Mouse (Mus musculus) lung, embryonic 15.5 days (tissue): Measurements from ENCODE around the gene Isx. TPM values are rescaled to one million over a fixed set of nuclear protein-coding genes. Genes with fewer than 3 reads are reported as not detected.

ENCODE experiments used
- ATAC-seq: fragments of 200-750 bp; cut with Nextera tagmentation; 2 replicates; pipeline ENCODE4 v1.8.0; 2017; ENCODE audit warnings: moderate number of reproducible peaks, borderline replicate concordance; ENCODE audit not compliant: low FRiP score, low TSS enrichment; ENCODE audit errors: extremely low read depth
- H3K27ac ChIP-seq: fragments of 300-500 bp; sonication (generic); 2 replicates; pipeline ENCODE4 v1.5.1; 2015; ENCODE audit warnings: moderate library complexity, mild to moderate bottlenecking, inconsistent platforms
- H3K27me3 ChIP-seq: fragments of 300-500 bp; sonication (generic); 2 replicates; pipeline ENCODE4 v1.6.1; 2015; ENCODE audit warnings: inconsistent platforms
- H3K36me3 ChIP-seq: fragments of 300-500 bp; sonication (generic); 2 replicates; pipeline ENCODE4 v1.6.1; 2015; ENCODE audit warnings: inconsistent platforms
- H3K4me1 ChIP-seq: fragments of 300-500 bp; sonication (generic); 2 replicates; pipeline ENCODE4 v1.6.1; 2015; ENCODE audit warnings: inconsistent platforms
- H3K4me2 ChIP-seq: fragments of 300-500 bp; sonication (generic); 2 replicates; pipeline ENCODE4 v1.6.1; 2015; ENCODE audit warnings: inconsistent platforms, mild to moderate bottlenecking, moderate library complexity
- H3K4me3 ChIP-seq: fragments of 300-500 bp; sonication (generic); 2 replicates; pipeline ENCODE4 v1.5.1; 2015; ENCODE audit warnings: mild to moderate bottlenecking, inconsistent platforms
- H3K9ac ChIP-seq: fragments of 300-500 bp; sonication (generic); 2 replicates; pipeline ENCODE4 v1.6.1; 2015; ENCODE audit warnings: inconsistent platforms
- H3K9me3 ChIP-seq: fragments of 300-500 bp; sonication (generic); 2 replicates; pipeline ENCODE4 v1.6.1; 2016; ENCODE audit warnings: inconsistent platforms
- WGBS: fragments of 180-500 bp; shearing (Covaris S2); methylation state at CpG from one replicate; pipeline ENCODE4 v1.1.7; 2015; 5-methylcytosine and 5-hydroxymethylcytosine counted together
- polyA plus RNA-seq: library from polyadenylated mRNA; unstranded; fragments of >200 nt; fragmentation: Nextera tagmentation; extraction: Ambion mirVana; gene quantifications from 2 replicates; pipeline ENCODE4 v1.2.1, GENCODE M21; 2015

The Isx gene
- polyA plus RNA-seq, 1 experiment from 2014 or later = not detected

GRCm38 (mm10) chr8:74903054-74903842 is 30.3 kb downstream of the Isx start:
- Histone ChIP-seq H3K9me3 (no peaks in the 10 kb centered on the region), H3K27me3 (no peaks in the 10 kb centered on the region), H3K4me1 (no peaks in the 10 kb centered on the region), H3K9ac (no peak overlapping the region), H3K27ac (no peak overlapping the region), H3K4me3 (no peak overlapping the region), H3K4me2 (no peak overlapping the region), H3K36me3 (no peaks in the 10 kb centered on the region)
- WGBS = 43% methylated on average over 6 of the region's 6 CpGs
- no peak for ATAC-seq

GRCm38 (mm10) chr8:74906333-74906732 is 33.4 kb downstream of the Isx start:
- Histone ChIP-seq H3K4me2 (no peak overlapping the region), H3K4me3 (no peak overlapping the region), H3K9ac (no peak overlapping the region), H3K36me3 (no peaks in the 10 kb centered on the region), H3K4me1 (no peaks in the 10 kb centered on the region), H3K27ac (no peak overlapping the region), H3K9me3 (no peaks in the 10 kb centered on the region), H3K27me3 (no peaks in the 10 kb centered on the region)
- ATAC-seq = no peak
- WGBS = 57% methylated on average over 1 of the region's 1 CpGs

GRCm38 (mm10) chr8:74910708-74911107 is 37.7 kb downstream of the Isx start:
- no peaks in the 10 kb centered on the region for H3K4me1 ChIP-seq
- 77% methylated on average over 1 of the region's 1 CpGs for WGBS

GRCm38 (mm10) chr8:74920691-74921421 is 47.9 kb downstream of the Isx start:
- no peak for ATAC-seq
- Histone ChIP-seq H3K27me3 (no peaks in the 10 kb centered on the region), H3K4me2 (no peak overlapping the region), H3K9me3 (no peaks in the 10 kb centered on the region), H3K27ac (no peak overlapping the region), H3K4me1 (no peaks in the 10 kb centered on the region), H3K9ac (no peak overlapping the region), H3K36me3 (no peaks in the 10 kb centered on the region), H3K4me3 (no peak overlapping the region)
- 61% methylated on average over 8 of the region's 8 CpGs for WGBS

More at GRCm38 (mm10) chr8:74910708-74911107, 37.7 kb downstream of the Isx start:
- no peaks in the 10 kb centered on the region for H3K27me3 ChIP-seq
- no peak for ATAC-seq
- no peak overlapping the region for H3K4me3 ChIP-seq
- no peaks in the 10 kb centered on the region for H3K9me3 ChIP-seq
- no peak overlapping the region for H3K4me2 ChIP-seq
- H3K36me3 ChIP-seq = no peaks in the 10 kb centered on the region
- H3K27ac ChIP-seq = no peak overlapping the region
- no peak overlapping the region for H3K9ac ChIP-seq

DNA sequence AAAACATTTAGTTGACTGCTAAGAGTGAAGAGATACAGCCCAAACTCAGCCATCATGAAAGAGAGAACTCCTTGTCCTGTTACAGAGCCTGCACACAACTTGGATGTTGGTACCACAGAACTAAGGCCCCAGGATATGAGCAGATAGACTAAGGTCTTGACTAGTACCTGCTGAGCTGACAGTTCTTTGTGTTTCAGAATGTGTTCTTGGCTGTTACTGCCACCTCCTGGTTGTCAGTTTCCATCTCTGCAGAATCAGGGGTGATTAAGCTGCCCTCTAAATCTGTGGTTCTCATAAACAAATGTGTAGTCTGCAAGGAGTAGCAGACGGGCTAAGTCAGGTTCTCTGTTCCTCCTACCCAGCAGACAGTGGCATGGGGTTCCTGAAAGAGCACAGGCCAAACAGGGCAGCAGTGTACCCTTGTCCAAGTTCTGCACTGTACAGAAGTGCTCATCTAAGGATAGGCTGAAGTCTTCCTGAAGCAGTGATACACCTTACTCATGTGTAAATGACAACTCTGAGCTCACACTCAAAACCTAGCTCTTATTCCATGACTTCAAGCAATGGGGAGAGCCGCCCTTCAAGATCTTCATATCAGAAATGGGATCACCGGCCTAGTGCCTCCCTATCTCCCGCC is 49.0 kb downstream of the Isx start:
- no peak for ATAC-seq
- Histone ChIP-seq H3K4me1 (no peaks in the 10 kb centered on the region), H3K27ac (no peak overlapping the region), H3K36me3 (no peaks in the 10 kb centered on the region), H3K4me2 (no peak overlapping the region), H3K9ac (no peak overlapping the region), H3K27me3 (no peaks in the 10 kb centered on the region), H3K4me3 (no peak overlapping the region), H3K9me3 (no peaks in the 10 kb centered on the region)
- WGBS = 73% methylated on average over 4 of the region's 4 CpGs

DNA sequence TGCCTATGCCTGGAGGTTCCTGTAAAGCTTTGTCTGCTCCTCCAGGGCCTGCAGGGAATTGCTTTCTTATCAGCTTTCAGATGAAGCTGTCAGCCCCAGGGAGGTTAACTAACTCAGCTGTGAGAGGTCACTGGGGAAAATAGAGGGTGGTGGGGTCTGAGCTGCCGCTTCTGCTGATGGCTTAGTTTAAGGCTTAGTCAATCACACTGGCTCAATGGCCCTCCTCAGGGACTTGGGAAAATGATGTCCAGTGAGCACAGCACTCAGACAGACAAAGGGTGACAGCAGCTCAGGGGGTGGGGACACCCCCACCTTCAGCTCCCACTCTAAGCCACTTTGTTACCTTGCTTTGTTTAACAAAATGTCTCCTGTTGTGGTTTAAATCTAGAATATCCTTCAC is 55.0 kb downstream of the Isx start:
- WGBS = 24% methylated on average over 1 of the region's 1 CpGs

GRCm38 (mm10) chr8:74930731-74931130 is 57.8 kb downstream of the Isx start:
- Histone ChIP-seq H3K9me3 (no peaks in the 10 kb centered on the region), H3K9ac (no peak overlapping the region), H3K4me3 (no peak overlapping the region), H3K27ac (no peak overlapping the region), H3K36me3 (no peaks in the 10 kb centered on the region), H3K4me1 (no peaks in the 10 kb centered on the region), H3K4me2 (no peak overlapping the region), H3K27me3 (no peaks in the 10 kb centered on the region)
- ATAC-seq = no peak
- 22% methylated on average over 3 of the region's 3 CpGs for WGBS

More for the DNA sequence above, 55.0 kb downstream of the Isx start:
- no peaks in the 10 kb centered on the region for H3K9me3 ChIP-seq
- ATAC-seq = no peak
- H3K4me2 ChIP-seq = no peak overlapping the region
- no peak overlapping the region for H3K9ac ChIP-seq
- H3K27ac ChIP-seq = no peak overlapping the region
- H3K36me3 ChIP-seq = no peaks in the 10 kb centered on the region
- no peaks in the 10 kb centered on the region for H3K27me3 ChIP-seq
- H3K4me1 ChIP-seq = no peaks in the 10 kb centered on the region
- H3K4me3 ChIP-seq = no peak overlapping the region

GRCm38 (mm10) chr8:74935308-74935707 is 62.3 kb downstream of the Isx start:
- Histone ChIP-seq H3K27ac (no peak overlapping the region), H3K4me2 (no peak overlapping the region), H3K36me3 (no peaks in the 10 kb centered on the region), H3K4me3 (no peak overlapping the region), H3K4me1 (no peaks in the 10 kb centered on the region), H3K9me3 (no peaks in the 10 kb centered on the region), H3K27me3 (no peaks in the 10 kb centered on the region), H3K9ac (no peak overlapping the region)
- WGBS = 13% methylated on average over 6 of the region's 6 CpGs
- ATAC-seq = peak; percentile 46; the same call in 1 of the 2 replicates

DNA sequence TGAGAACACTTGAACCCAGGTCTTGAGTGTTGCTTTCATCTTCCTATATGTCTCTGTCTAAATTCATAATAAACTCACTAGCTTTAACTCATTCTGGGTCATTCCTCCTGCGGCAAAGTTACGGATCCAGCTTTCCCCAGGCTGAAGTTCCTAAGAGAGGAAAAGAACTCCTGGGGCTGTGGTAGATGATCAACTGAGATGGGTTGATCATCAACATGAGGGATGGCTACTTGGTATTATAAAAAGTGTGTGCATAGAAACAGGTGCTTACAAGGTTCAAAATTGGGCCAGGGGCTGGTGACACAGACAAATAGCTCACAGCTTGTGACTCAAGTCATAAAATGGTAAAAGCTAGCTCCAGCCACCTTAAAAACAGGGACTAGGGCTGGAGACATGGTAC is 63.7 kb downstream of the Isx start:
- no peaks in the 10 kb centered on the region for H3K9me3 ChIP-seq
- H3K4me1 ChIP-seq = no peaks in the 10 kb centered on the region
- H3K9ac ChIP-seq = no peak overlapping the region
- H3K27me3 ChIP-seq = no peaks in the 10 kb centered on the region
- no peak for ATAC-seq
- H3K27ac ChIP-seq = no peak overlapping the region
- H3K36me3 ChIP-seq = no peaks in the 10 kb centered on the region
- no peak overlapping the region for H3K4me2 ChIP-seq
- 85% methylated on average over 2 of the region's 2 CpGs for WGBS
- H3K4me3 ChIP-seq = no peak overlapping the region

DNA sequence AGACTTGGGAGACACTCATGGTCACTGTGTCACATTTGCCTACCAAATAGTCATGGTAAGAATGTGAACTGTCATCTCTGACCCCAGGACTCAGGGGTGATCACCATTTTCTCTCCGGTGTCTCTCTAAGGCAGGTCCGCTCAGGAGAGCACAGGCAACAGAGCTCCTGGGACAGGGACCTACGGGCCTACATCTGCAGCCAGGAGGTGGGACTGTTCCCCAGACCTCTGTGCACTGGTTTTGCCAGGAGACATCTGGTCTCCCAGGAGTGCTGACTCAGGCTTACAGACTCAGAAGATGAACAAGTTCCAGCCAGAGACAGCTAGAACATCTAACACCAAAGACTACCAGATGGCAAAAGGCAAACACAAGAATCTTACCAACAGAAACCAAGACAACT is 69.1 kb downstream of the Isx start:
- Histone ChIP-seq H3K36me3 (no peaks in the 10 kb centered on the region), H3K27me3 (no peaks in the 10 kb centered on the region), H3K9ac (no peak overlapping the region), H3K4me3 (no peak overlapping the region), H3K9me3 (no peaks in the 10 kb centered on the region), H3K27ac (no peak overlapping the region), H3K4me2 (no peak overlapping the region), H3K4me1 (no peaks in the 10 kb centered on the region)
- no peak for ATAC-seq
- WGBS = 83% methylated on average over 3 of the region's 3 CpGs
